Mouse (Mus musculus): ENCODE results near the gene Ttc25.
"Not testable (repeated sequence)": the region's sequence is repeated elsewhere in the genome, so short reads cannot be mapped to it uniquely, and the experiment has no call there.

Ttc25 gene

GRCm38 (mm10) chr11:100528375-100529165 is 16.8 kb upstream of the Ttc25 start:
- DNase-seq (ENCODE audit: low read depth, low spot score) = no peak

- DNase-seq (ENCODE audit: low read depth, low spot score) = no peak
Measured at GRCm38 (mm10) chr11:100533871-100534270, 11.5 kb upstream of the Ttc25 start.

GRCm38 (mm10) chr11:100534411-100534810 is 11.0 kb upstream of the Ttc25 start:
- DNase-seq (ENCODE audit: low read depth, low spot score) = not testable (repeated sequence)

GRCm38 (mm10) chr11:100534821-100535220 is 10.6 kb upstream of the Ttc25 start:
- not testable (repeated sequence) for DNase-seq (ENCODE audit: low read depth, low spot score)

- no peak for DNase-seq (ENCODE audit: low read depth, low spot score)
Measured at GRCm38 (mm10) chr11:100535996-100536395, 9.4 kb upstream of the Ttc25 start.

GRCm38 (mm10) chr11:100536466-100536865 is 8.9 kb upstream of the Ttc25 start:
- DNase-seq (ENCODE audit: low read depth, low spot score) = no peak

GRCm38 (mm10) chr11:100540966-100541365 is 4.4 kb upstream of the Ttc25 start:
- no peak for DNase-seq (ENCODE audit: low read depth, low spot score)

- DNase-seq (ENCODE audit: low read depth, low spot score) = no peak
Measured at GRCm38 (mm10) chr11:100541577-100541976, 3.8 kb upstream of the Ttc25 start.

GRCm38 (mm10) chr11:100545746-100546085 is 309 bp downstream of the Ttc25 start:
- DNase-seq (ENCODE audit: low read depth, low spot score) = no peak

GRCm38 (mm10) chr11:100546955-100547354 is 1.5 kb downstream of the Ttc25 start:
- DNase-seq (ENCODE audit: low read depth, low spot score) = no peak

GRCm38 (mm10) chr11:100548141-100548540 is 2.7 kb downstream of the Ttc25 start:
- DNase-seq (ENCODE audit: low read depth, low spot score) = no peak

GRCm38 (mm10) chr11:100549466-100549865 is 4.1 kb downstream of the Ttc25 start:
- no peak for DNase-seq (ENCODE audit: low read depth, low spot score)

- no peak for DNase-seq (ENCODE audit: low read depth, low spot score)
Measured at GRCm38 (mm10) chr11:100550101-100550500, 4.7 kb downstream of the Ttc25 start.

- no peak for DNase-seq (ENCODE audit: low read depth, low spot score)
Measured at GRCm38 (mm10) chr11:100552842-100553241, 7.4 kb downstream of the Ttc25 start.

- DNase-seq (ENCODE audit: low read depth, low spot score) = peak; percentile 64
Measured at GRCm38 (mm10) chr11:100555583-100555982, 10.2 kb downstream of the Ttc25 start.

GRCm38 (mm10) chr11:100557563-100557962 is 12.2 kb downstream of the Ttc25 start:
- DNase-seq (ENCODE audit: low read depth, low spot score) = no peak

- DNase-seq (ENCODE audit: low read depth, low spot score) = no peak
Measured at GRCm38 (mm10) chr11:100559476-100559875, 14.1 kb downstream of the Ttc25 start.

GRCm38 (mm10) chr11:100561748-100562147 is 16.3 kb downstream of the Ttc25 start:
- DNase-seq (ENCODE audit: low read depth, low spot score) = no peak

GRCm38 (mm10) chr11:100564297-100564696 is 18.9 kb downstream of the Ttc25 start:
- no peak for DNase-seq (ENCODE audit: low read depth, low spot score)

- DNase-seq (ENCODE audit: low read depth, low spot score) = no peak
Measured at GRCm38 (mm10) chr11:100564703-100565102, 19.3 kb downstream of the Ttc25 start.

GRCm38 (mm10) chr11:100567229-100567628 is 21.8 kb downstream of the Ttc25 start:
- no peak for DNase-seq (ENCODE audit: low read depth, low spot score)

GRCm38 (mm10) chr11:100567815-100568245 is 22.4 kb downstream of the Ttc25 start:
- no peak for DNase-seq (ENCODE audit: low read depth, low spot score)

- no peak for DNase-seq (ENCODE audit: low read depth, low spot score)
Measured at GRCm38 (mm10) chr11:100568692-100569091, 23.3 kb downstream of the Ttc25 start.

GRCm38 (mm10) chr11:100569789-100570188 is 24.4 kb downstream of the Ttc25 start:
- no peak for DNase-seq (ENCODE audit: low read depth, low spot score)

Data from mesoderm, embryonic 11.5 days (tissue).